Mouse (Mus musculus) heart, embryonic 14.5 days (tissue): Measurements from ENCODE around the gene Prss23. TPM values are rescaled to one million over a fixed set of nuclear protein-coding genes. Genes with fewer than 3 reads are reported as not detected.

Experiments
- ATAC-seq: fragments of 200-750 bp; cut with Nextera tagmentation; 2 replicates; pipeline ENCODE4 v1.8.0; 2017; ENCODE audit warnings: low read depth, moderate TSS enrichment; ENCODE audit not compliant: insufficient number of reproducible peaks, insufficient read depth, low FRiP score
- H3K27ac ChIP-seq, 2 experiments: fragments of 200-500 bp in 1 of 2; fragments of 300-500 bp in 1 of 2; sonication (generic) in 1 of 2; replicated peaks in 1 of 2; 2 replicates each; pipeline ENCODE4 v1.5.1; 2012 to 2014; ENCODE audit warnings: low read depth in 2 of 2, low read length in 2 of 2, control low read depth in 1 of 2, mild to moderate bottlenecking in 1 of 2, mixed read lengths in 1 of 2; ENCODE audit not compliant: control insufficient read depth in 1 of 2, insufficient read depth in 1 of 2
- H3K27me3 ChIP-seq: fragments of 300-500 bp; sonication (generic); 2 replicates; pipeline ENCODE4 v1.6.1; 2014; ENCODE audit warnings: mild to moderate bottlenecking, low read length, control low read depth; ENCODE audit not compliant: control insufficient read depth, insufficient read depth
- H3K36me3 ChIP-seq: fragments of 300-500 bp; sonication (generic); 2 replicates; pipeline ENCODE4 v1.6.1; 2014; ENCODE audit warnings: mild to moderate bottlenecking, control low read depth, low read length, mixed read lengths; ENCODE audit not compliant: control insufficient read depth, insufficient read depth
- H3K4me1 ChIP-seq, 2 experiments: fragments of 200-500 bp in 1 of 2; fragments of 300-500 bp in 1 of 2; sonication (generic) in 1 of 2; 2 replicates each; pipeline ENCODE4 v1.6.1; 2012 to 2014; ENCODE audit warnings: low read length in 2 of 2, control low read depth in 1 of 2, mixed read lengths in 1 of 2; ENCODE audit not compliant: control insufficient read depth in 2 of 2, insufficient read depth in 2 of 2
- H3K4me2 ChIP-seq: fragments of 300-500 bp; sonication (generic); 2 replicates; pipeline ENCODE4 v1.6.1; 2014; ENCODE audit warnings: mild to moderate bottlenecking, low read length
- H3K4me3 ChIP-seq, 2 experiments: fragments of 200-500 bp in 1 of 2; fragments of 300-500 bp in 1 of 2; sonication (generic) in 1 of 2; 2 replicates each; pipeline ENCODE4 v1.5.1; 2012 to 2014; ENCODE audit warnings: low read length in 2 of 2, mild to moderate bottlenecking in 2 of 2, control low read depth in 1 of 2, low read depth in 1 of 2, moderate library complexity in 1 of 2; ENCODE audit not compliant: control insufficient read depth in 1 of 2, insufficient read depth in 1 of 2
- H3K9ac ChIP-seq: fragments of 300-500 bp; sonication (generic); 2 replicates; pipeline ENCODE4 v1.6.1; 2014; ENCODE audit warnings: mild to moderate bottlenecking, low read length
- H3K9me3 ChIP-seq: fragments of 300-500 bp; sonication (generic); 2 replicates; pipeline ENCODE4 v1.6.1; 2016; ENCODE audit warnings: low read length, control low read depth; ENCODE audit not compliant: control insufficient read depth
- WGBS: fragments of 180-500 bp; shearing (Covaris S2); extraction: QIAGEN DNeasy Blood & Tissue Kit; methylation state at CpG from one replicate; pipeline ENCODE4 v1.1.7; 2014; 5-methylcytosine and 5-hydroxymethylcytosine counted together
- polyA plus RNA-seq: library from polyadenylated mRNA; unstranded; fragments of >200 nt; fragmentation: Nextera tagmentation; extraction: Ambion mirVana; gene quantifications from 2 replicates; pipeline ENCODE4 v1.2.1, GENCODE M21; 2014

Gene Prss23
- polyA plus RNA-seq, 1 experiment from 2014 or later = 38.0 TPM

- Histone ChIP-seq H3K36me3 (no peaks in the 10 kb centered on the region), H3K9ac (no peak overlapping the region), H3K4me3 (no peak overlapping the region), H3K4me2 (no peak overlapping the region), H3K4me1 (peaks cover 12 to 20% of the 10 kb centered on the region in 2 experiments), H3K27me3 (no peaks in the 10 kb centered on the region), H3K9me3 (peaks cover 4% of the 10 kb centered on the region; the same call in 1 of the 2 replicates), H3K27ac (no peak overlapping the region)
- ATAC-seq = no peak
- 85% methylated on average over 4 of the region's 4 CpGs for WGBS
These were observed 3.2 kb downstream of the Prss23 start for GRCm38 (mm10) chr7:89523816-89524215.

- Histone ChIP-seq H3K9me3 (peaks cover 4% of the 10 kb centered on the region; the same call in 1 of the 2 replicates), H3K4me3 (0 out of 4 replicates have a peak overlapping the region, but pooled peaks of 1 of the 2 experiments have one; percentile 3), H3K36me3 (no peaks in the 10 kb centered on the region), H3K4me2 (peak overlapping the region; percentile 57), H3K9ac (peak overlapping the region; percentile 16; the same call in 1 of the 2 replicates), H3K4me1 (peaks cover 12 to 18% of the 10 kb centered on the region in 2 experiments), H3K27ac (no peak overlapping the region), H3K27me3 (no peaks in the 10 kb centered on the region)
- 12% methylated on average over 10 of the region's 10 CpGs for WGBS
- ATAC-seq = no peak
These were observed 4.8 kb downstream of the Prss23 start for GRCm38 (mm10) chr7:89522170-89522569.

- peak overlapping the region; percentile 66 to 74 for H3K27ac ChIP-seq
- H3K9ac ChIP-seq = peak overlapping the region; percentile 83
- peaks cover 4% of the 10 kb centered on the region; the same call in 1 of the 2 replicates for H3K9me3 ChIP-seq
- H3K4me3 ChIP-seq = peak overlapping the region; percentile 65 to 79
- ATAC-seq = peak; percentile 82
- H3K4me1 ChIP-seq = peaks cover 6 to 10% of the 10 kb centered on the region in 2 experiments; a peak in 3 of 4 replicates
- peak overlapping the region; percentile 93 for H3K4me2 ChIP-seq
- under 1% methylated on average over 47 of the region's 61 CpGs for WGBS
- H3K27me3 ChIP-seq = no peaks in the 10 kb centered on the region
- H3K36me3 ChIP-seq = no peaks in the 10 kb centered on the region
These were observed 9.3 kb downstream of the Prss23 start for GRCm38 (mm10) chr7:89517460-89518390.

GRCm38 (mm10) chr7:89516551-89517459 is 10.2 kb downstream of the Prss23 start:
- Histone ChIP-seq H3K27ac (peak overlapping the region in 1 of 2 experiments; percentile 66; a peak in 2 of 4 replicates), H3K27me3 (no peaks in the 10 kb centered on the region), H3K9me3 (peaks cover 4% of the 10 kb centered on the region; the same call in 1 of the 2 replicates), H3K4me2 (peak overlapping the region; percentile 93), H3K4me3 (peak overlapping the region; percentile 65 to 79), H3K9ac (peak overlapping the region; percentile 83), H3K4me1 (peaks cover 1 to 3% of the 10 kb centered on the region in 2 experiments; a peak in 2 of 4 replicates), H3K36me3 (no peaks in the 10 kb centered on the region)
- ATAC-seq = peak; percentile 40
- 9% methylated on average over 32 of the region's 32 CpGs for WGBS

GRCm38 (mm10) chr7:89511921-89512514 is 15.0 kb downstream of the Prss23 start:
- Histone ChIP-seq H3K4me1 (no peaks in the 10 kb centered on the region; a peak in 1 of 4 replicates), H3K9me3 (no peaks in the 10 kb centered on the region), H3K9ac (no peak overlapping the region), H3K27ac (no peak overlapping the region), H3K4me2 (no peak overlapping the region), H3K36me3 (peaks cover 2% of the 10 kb centered on the region; the same call in 1 of the 2 replicates), H3K27me3 (no peaks in the 10 kb centered on the region), H3K4me3 (no peak overlapping the region)
- ATAC-seq = no peak
- 68% methylated on average over 4 of the region's 4 CpGs for WGBS

GRCm38 (mm10) chr7:89508672-89509071 is 18.3 kb downstream of the Prss23 start:
- no peaks in the 10 kb centered on the region for H3K27me3 ChIP-seq
- no peak overlapping the region for H3K27ac ChIP-seq
- peaks cover 2% of the 10 kb centered on the region; the same call in 1 of the 2 replicates for H3K36me3 ChIP-seq
- H3K9ac ChIP-seq = no peak overlapping the region
- 80% methylated on average over 4 of the region's 4 CpGs for WGBS
- ATAC-seq = no peak
- H3K4me3 ChIP-seq = no peak overlapping the region
- H3K4me1 ChIP-seq = no peaks in the 10 kb centered on the region
- H3K4me2 ChIP-seq = no peak overlapping the region
- H3K9me3 ChIP-seq = no peaks in the 10 kb centered on the region
